Mouse (Mus musculus): ENCODE results near the gene Cyp4f18. TPM values are rescaled to one million over a fixed set of nuclear protein-coding genes. Genes with fewer than 3 reads are reported as not detected.
"Not testable (repeated sequence)": the region's sequence is repeated elsewhere in the genome, so short reads cannot be mapped to it uniquely, and the experiment has no call there.

Gene Cyp4f18
- polyA plus RNA-seq, 1 experiment from 2014 or later, result 1.2 TPM

DNA sequence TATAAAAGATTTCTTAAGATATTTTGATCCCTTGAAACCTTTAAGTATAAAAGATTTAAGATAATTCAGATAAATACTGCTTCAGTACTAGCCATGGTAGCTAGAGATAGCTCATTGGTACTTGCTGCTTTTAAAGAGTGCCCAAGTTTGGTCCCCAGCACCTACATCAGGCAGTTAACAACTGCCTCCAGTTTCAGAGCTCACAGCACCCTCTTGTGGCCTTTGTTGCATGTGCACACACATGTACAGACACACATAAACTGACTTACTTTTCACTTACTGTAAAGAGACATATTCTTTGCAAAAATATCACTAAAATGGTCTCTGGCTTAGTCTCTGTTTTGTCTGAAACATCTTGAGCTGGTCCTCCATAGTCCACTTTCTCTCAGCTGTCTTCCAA is 43.0 kb downstream of the Cyp4f18 start:
- Histone ChIP-seq H3K27me3 (ENCODE audit: control insufficient read depth, insufficient read depth, low read length) (no peaks in the 10 kb centered on the region), H3K9me3 (ENCODE audit: control insufficient read depth, low read length) (peaks cover 9% of the 10 kb centered on the region; the same call in 1 of the 2 replicates), H3K4me3 (ENCODE audit: low read length) (no peak overlapping the region), H3K27ac (ENCODE audit: low read depth, low read length) (no peak overlapping the region), H3K4me2 (replicated peaks; ENCODE audit: low read depth, low read length) (no peak overlapping the region), H3K4me1 (ENCODE audit: control insufficient read depth, insufficient read depth, low read length) (no peaks in the 10 kb centered on the region), H3K36me3 (ENCODE audit: control insufficient read depth, insufficient read depth, low read length) (peaks cover 44% of the 10 kb centered on the region), H3K9ac (ENCODE audit: low read depth, low read length) (no peak overlapping the region)
- no peak for ATAC-seq (ENCODE audit: low FRiP score, low TSS enrichment)

GRCm38 (mm10) chr8:71965166-71965565 is 44.3 kb downstream of the Cyp4f18 start:
- 98% methylated on average over 2 of the region's 2 CpGs for WGBS
- Histone ChIP-seq H3K36me3 (ENCODE audit: control insufficient read depth, insufficient read depth, low read length) (peaks cover 44% of the 10 kb centered on the region), H3K27me3 (ENCODE audit: control insufficient read depth, insufficient read depth, low read length) (no peaks in the 10 kb centered on the region), H3K4me3 (ENCODE audit: low read length) (no peak overlapping the region), H3K4me1 (ENCODE audit: control insufficient read depth, insufficient read depth, low read length) (no peaks in the 10 kb centered on the region), H3K9ac (ENCODE audit: low read depth, low read length) (no peak overlapping the region), H3K27ac (ENCODE audit: low read depth, low read length) (no peak overlapping the region), H3K4me2 (replicated peaks; ENCODE audit: low read depth, low read length) (no peak overlapping the region), H3K9me3 (ENCODE audit: control insufficient read depth, low read length) (peaks cover 9% of the 10 kb centered on the region; the same call in 1 of the 2 replicates)
- no peak for ATAC-seq (ENCODE audit: low FRiP score, low TSS enrichment)

DNA sequence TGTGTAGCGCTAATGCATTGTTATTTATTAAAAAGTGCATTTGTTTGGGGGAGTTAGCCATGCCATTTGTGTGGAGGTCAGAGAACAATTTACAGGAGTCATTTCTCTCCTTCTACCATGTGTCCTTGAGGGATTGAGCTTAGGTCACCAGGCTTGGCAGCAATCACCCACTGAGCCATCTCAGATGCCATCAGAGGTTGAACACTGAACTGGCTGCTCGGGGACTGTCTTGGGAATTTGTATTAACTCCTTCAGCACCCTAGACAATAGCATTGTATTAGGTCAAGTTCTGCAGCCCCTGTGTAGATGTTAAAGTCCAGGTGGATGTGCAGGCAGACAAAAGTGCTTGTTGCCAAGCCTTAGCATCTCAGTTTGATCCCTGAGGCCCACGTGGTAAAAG is 45.4 kb downstream of the Cyp4f18 start:
- H3K4me1 ChIP-seq (ENCODE audit: control insufficient read depth, insufficient read depth, low read length), result no peaks in the 10 kb centered on the region
- peaks cover 38% of the 10 kb centered on the region for H3K36me3 ChIP-seq (ENCODE audit: control insufficient read depth, insufficient read depth, low read length)
- H3K27me3 ChIP-seq (ENCODE audit: control insufficient read depth, insufficient read depth, low read length), result no peaks in the 10 kb centered on the region
- no peak for ATAC-seq (ENCODE audit: low FRiP score, low TSS enrichment)
- H3K4me2 ChIP-seq (replicated peaks; ENCODE audit: low read depth, low read length), result no peak overlapping the region
- H3K9me3 ChIP-seq (ENCODE audit: control insufficient read depth, low read length), result peaks cover 9% of the 10 kb centered on the region; the same call in 1 of the 2 replicates
- no peak overlapping the region for H3K9ac ChIP-seq (ENCODE audit: low read depth, low read length)
- no peak overlapping the region for H3K27ac ChIP-seq (ENCODE audit: low read depth, low read length)
- WGBS, result 83% methylated on average over 3 of the region's 3 CpGs
- no peak overlapping the region for H3K4me3 ChIP-seq (ENCODE audit: low read length)

GRCm38 (mm10) chr8:71961796-71962195 is 47.6 kb downstream of the Cyp4f18 start:
- Histone ChIP-seq H3K4me2 (replicated peaks; ENCODE audit: low read depth, low read length) (no peak overlapping the region), H3K9me3 (ENCODE audit: control insufficient read depth, low read length) (peaks cover 7% of the 10 kb centered on the region; the same call in 1 of the 2 replicates), H3K4me1 (ENCODE audit: control insufficient read depth, insufficient read depth, low read length) (no peaks in the 10 kb centered on the region), H3K36me3 (ENCODE audit: control insufficient read depth, insufficient read depth, low read length) (peaks cover 17% of the 10 kb centered on the region), H3K9ac (ENCODE audit: low read depth, low read length) (no peak overlapping the region), H3K4me3 (ENCODE audit: low read length) (no peak overlapping the region), H3K27ac (ENCODE audit: low read depth, low read length) (no peak overlapping the region), H3K27me3 (ENCODE audit: control insufficient read depth, insufficient read depth, low read length) (no peaks in the 10 kb centered on the region)
- no peak for ATAC-seq (ENCODE audit: low FRiP score, low TSS enrichment)
- WGBS, result 91% methylated on average over 5 of the region's 5 CpGs

DNA sequence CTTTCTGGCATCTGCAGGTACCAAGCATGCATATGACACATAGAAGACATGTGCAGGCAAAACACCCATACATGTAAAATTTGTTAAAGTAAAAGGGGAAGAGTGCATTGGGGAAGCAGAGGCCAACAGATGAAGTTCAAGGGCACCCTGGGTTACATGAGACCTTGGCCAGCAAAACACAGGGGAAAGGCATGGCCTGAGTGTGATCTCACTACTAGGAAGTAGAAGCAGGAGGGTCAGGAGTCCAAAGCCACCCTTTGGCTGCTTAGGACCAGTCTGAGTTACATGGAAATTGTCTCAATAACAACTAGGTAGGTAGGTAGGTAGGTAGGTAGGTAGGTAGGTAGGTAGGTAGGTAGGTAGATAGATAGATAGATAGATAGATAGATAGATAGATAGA is 48.9 kb downstream of the Cyp4f18 start:
- Histone ChIP-seq H3K4me1 (ENCODE audit: control insufficient read depth, insufficient read depth, low read length) (no peaks in the 10 kb centered on the region), H3K27ac (ENCODE audit: low read depth, low read length) (no peak overlapping the region), H3K36me3 (ENCODE audit: control insufficient read depth, insufficient read depth, low read length) (peaks cover 4% of the 10 kb centered on the region; the same call in 1 of the 2 replicates), H3K4me3 (ENCODE audit: low read length) (no peak overlapping the region), H3K9me3 (ENCODE audit: control insufficient read depth, low read length) (no peaks in the 10 kb centered on the region; the same call in 1 of the 2 replicates), H3K9ac (ENCODE audit: low read depth, low read length) (no peak overlapping the region), H3K4me2 (replicated peaks; ENCODE audit: low read depth, low read length) (no peak overlapping the region), H3K27me3 (ENCODE audit: control insufficient read depth, insufficient read depth, low read length) (no peaks in the 10 kb centered on the region)
- no peak for ATAC-seq (ENCODE audit: low FRiP score, low TSS enrichment)

- 98% methylated on average over 9 of the region's 9 CpGs for WGBS
- Histone ChIP-seq H3K9me3 (ENCODE audit: control insufficient read depth, low read length) (peaks cover 13% of the 10 kb centered on the region), H3K9ac (ENCODE audit: low read depth, low read length) (no peak overlapping the region), H3K4me2 (replicated peaks; ENCODE audit: low read depth, low read length) (no peak overlapping the region), H3K4me3 (ENCODE audit: low read length) (no peak overlapping the region), H3K27me3 (ENCODE audit: control insufficient read depth, insufficient read depth, low read length) (no peaks in the 10 kb centered on the region), H3K27ac (ENCODE audit: low read depth, low read length) (no peak overlapping the region), H3K4me1 (ENCODE audit: control insufficient read depth, insufficient read depth, low read length) (0 out of 2 replicates have a peak, but pooled peaks cover 4% of the 10 kb centered on the region), H3K36me3 (ENCODE audit: control insufficient read depth, insufficient read depth, low read length) (peaks cover 2% of the 10 kb centered on the region; the same call in 1 of the 2 replicates)
- no peak for ATAC-seq (ENCODE audit: low FRiP score, low TSS enrichment)
These were observed 54.8 kb downstream of the Cyp4f18 start for GRCm38 (mm10) chr8:71954666-71955065.

DNA sequence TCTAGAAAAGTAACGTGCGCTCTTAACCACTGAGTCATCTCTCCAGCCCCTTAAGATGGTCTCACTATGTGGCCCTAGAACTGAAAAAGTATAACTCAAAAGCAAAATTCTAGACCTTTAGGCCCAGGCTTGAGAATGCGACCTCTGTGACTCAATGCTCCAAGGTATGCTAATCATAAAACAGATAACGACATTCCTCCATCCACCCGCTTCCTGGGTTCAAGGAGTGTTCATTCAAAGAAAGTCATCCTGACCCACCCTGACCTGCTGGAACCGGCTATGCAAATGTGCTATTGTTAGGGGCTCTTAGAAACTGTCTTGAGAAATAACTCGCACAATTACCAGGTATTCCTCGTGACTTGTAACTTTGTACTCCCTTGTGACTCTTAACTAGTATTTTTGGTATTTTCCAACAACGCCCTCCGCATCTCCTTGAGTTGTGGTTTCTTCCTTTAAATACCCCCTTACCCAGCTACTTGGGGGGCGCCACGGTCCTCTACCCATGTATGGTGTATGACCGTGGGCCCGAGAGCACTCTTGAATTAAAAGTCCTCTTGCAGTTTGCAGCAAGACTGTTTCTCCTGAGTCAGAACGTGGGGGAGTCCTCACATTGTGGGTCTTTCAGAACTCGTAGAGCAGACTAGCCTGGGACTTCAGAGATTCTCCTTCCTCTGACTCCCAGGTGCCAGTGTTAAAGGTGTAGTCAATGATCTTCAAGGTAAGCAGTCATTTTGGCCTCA is 56.3 kb downstream of the Cyp4f18 start:
- not testable (repeated sequence) for ATAC-seq (ENCODE audit: low FRiP score, low TSS enrichment); H3K27me3 ChIP-seq (ENCODE audit: control insufficient read depth, insufficient read depth, low read length); H3K4me2 ChIP-seq (replicated peaks; ENCODE audit: low read depth, low read length); H3K9ac ChIP-seq (ENCODE audit: low read depth, low read length); H3K36me3 ChIP-seq (ENCODE audit: control insufficient read depth, insufficient read depth, low read length); H3K27ac ChIP-seq (ENCODE audit: low read depth, low read length); H3K4me1 ChIP-seq (ENCODE audit: control insufficient read depth, insufficient read depth, low read length); H3K4me3 ChIP-seq (ENCODE audit: low read length)
- WGBS, result 95% methylated on average over 16 of the region's 16 CpGs
- peaks cover 13% of the 10 kb centered on the region for H3K9me3 ChIP-seq (ENCODE audit: control insufficient read depth, low read length)

- no peaks in the 10 kb centered on the region for H3K27me3 ChIP-seq (ENCODE audit: control insufficient read depth, insufficient read depth, low read length)
- H3K9ac ChIP-seq (ENCODE audit: low read depth, low read length), result no peak overlapping the region
- no peak overlapping the region for H3K27ac ChIP-seq (ENCODE audit: low read depth, low read length)
- H3K4me2 ChIP-seq (replicated peaks; ENCODE audit: low read depth, low read length), result no peak overlapping the region; the same call in 1 of the 2 replicates
- H3K36me3 ChIP-seq (ENCODE audit: control insufficient read depth, insufficient read depth, low read length), result peaks cover 2% of the 10 kb centered on the region; the same call in 1 of the 2 replicates
- H3K4me1 ChIP-seq (ENCODE audit: control insufficient read depth, insufficient read depth, low read length), result 0 out of 2 replicates have a peak, but pooled peaks cover 4% of the 10 kb centered on the region
- ATAC-seq (ENCODE audit: low FRiP score, low TSS enrichment), result no peak
- H3K4me3 ChIP-seq (ENCODE audit: low read length), result no peak overlapping the region
- WGBS, result 79% methylated on average over 1 of the region's 1 CpGs
- peaks cover 13% of the 10 kb centered on the region for H3K9me3 ChIP-seq (ENCODE audit: control insufficient read depth, low read length)
These were observed 56.9 kb downstream of the Cyp4f18 start for GRCm38 (mm10) chr8:71952489-71952888.

- Histone ChIP-seq H3K4me1 (ENCODE audit: control insufficient read depth, insufficient read depth, low read length) (0 out of 2 replicates have a peak, but pooled peaks cover 4% of the 10 kb centered on the region), H3K4me2 (replicated peaks; ENCODE audit: low read depth, low read length) (peak overlapping the region; percentile 53), H3K36me3 (ENCODE audit: control insufficient read depth, insufficient read depth, low read length) (peaks cover 2% of the 10 kb centered on the region; the same call in 1 of the 2 replicates), H3K27ac (ENCODE audit: low read depth, low read length) (peak overlapping the region; percentile 47; the same call in 1 of the 2 replicates), H3K9ac (ENCODE audit: low read depth, low read length) (peak overlapping the region; percentile 62; the same call in 1 of the 2 replicates), H3K4me3 (ENCODE audit: low read length) (peak overlapping the region; percentile 55), H3K27me3 (ENCODE audit: control insufficient read depth, insufficient read depth, low read length) (no peaks in the 10 kb centered on the region), H3K9me3 (ENCODE audit: control insufficient read depth, low read length) (peaks cover 13% of the 10 kb centered on the region)
- no peak for ATAC-seq (ENCODE audit: low FRiP score, low TSS enrichment)
- WGBS, result 38% methylated on average over 13 of the region's 14 CpGs
These were observed 57.8 kb downstream of the Cyp4f18 start for GRCm38 (mm10) chr8:71951436-71952161.
